Mouse (Mus musculus): ENCODE measurements around the gene Fmnl2.

The Fmnl2 gene

DNA sequence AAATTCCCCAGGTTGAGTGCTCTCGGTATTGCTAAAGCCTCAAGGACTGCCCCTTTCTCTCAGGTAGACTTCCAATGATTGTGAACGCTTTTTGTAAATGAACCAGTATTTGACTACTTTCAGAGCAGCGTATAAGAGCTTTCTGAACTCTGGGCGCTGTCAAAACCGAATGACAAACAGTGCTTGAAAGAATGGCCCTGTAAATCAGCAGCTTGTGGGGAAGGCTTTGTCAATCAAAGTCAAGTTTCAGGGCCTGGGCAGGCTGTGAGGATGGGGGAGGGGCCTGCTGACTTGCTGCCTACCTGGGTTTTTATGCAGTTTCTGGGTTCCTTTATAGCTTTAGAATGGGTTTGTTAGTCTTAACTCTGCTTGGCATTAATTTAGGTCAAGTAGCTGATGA, 56.1 kb downstream of the Fmnl2 start:
- DNase-seq (ENCODE audit: low spot score): no peak

DNA sequence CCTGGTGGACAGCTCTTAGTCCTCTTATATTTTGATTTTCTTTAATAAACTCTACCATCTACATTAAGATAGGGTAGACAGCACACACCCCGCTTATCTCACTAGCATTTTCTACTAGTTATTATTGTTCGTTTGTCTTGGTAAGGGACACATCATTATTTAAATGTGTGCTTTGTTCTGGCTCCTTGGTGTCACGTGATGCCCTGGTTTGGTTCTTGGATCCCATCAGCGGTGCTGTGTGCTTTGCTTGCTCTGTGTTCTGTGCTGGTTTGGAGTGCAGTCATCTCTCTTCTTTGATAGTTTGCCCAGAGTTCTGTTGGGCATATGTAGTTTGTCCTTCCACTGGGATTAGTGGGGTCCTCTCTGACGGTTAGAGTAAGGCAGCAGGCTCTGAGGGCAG, 57.9 kb downstream of the Fmnl2 start:
- no peak for DNase-seq (ENCODE audit: low spot score)

DNA sequence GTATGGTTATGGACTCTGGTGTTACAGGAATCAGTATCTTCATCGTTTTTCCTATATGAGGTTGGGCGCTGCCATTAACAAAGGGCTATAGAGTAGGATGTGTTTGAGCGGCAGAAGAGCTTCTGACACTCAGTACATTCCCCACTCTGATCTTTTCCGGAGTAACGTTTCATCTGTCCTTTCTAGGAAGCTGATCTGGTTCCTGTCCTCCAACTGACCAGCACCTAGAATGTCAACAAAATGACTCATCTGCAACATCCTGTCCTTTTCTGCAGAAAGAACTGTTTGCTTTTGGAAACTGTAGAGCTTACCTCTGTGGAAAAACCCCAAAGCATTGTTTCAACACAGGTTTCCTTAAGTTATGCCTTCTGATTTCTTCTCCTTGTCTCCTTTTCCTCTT, 60.4 kb downstream of the Fmnl2 start:
- DNase-seq (ENCODE audit: low spot score): no peak

DNA sequence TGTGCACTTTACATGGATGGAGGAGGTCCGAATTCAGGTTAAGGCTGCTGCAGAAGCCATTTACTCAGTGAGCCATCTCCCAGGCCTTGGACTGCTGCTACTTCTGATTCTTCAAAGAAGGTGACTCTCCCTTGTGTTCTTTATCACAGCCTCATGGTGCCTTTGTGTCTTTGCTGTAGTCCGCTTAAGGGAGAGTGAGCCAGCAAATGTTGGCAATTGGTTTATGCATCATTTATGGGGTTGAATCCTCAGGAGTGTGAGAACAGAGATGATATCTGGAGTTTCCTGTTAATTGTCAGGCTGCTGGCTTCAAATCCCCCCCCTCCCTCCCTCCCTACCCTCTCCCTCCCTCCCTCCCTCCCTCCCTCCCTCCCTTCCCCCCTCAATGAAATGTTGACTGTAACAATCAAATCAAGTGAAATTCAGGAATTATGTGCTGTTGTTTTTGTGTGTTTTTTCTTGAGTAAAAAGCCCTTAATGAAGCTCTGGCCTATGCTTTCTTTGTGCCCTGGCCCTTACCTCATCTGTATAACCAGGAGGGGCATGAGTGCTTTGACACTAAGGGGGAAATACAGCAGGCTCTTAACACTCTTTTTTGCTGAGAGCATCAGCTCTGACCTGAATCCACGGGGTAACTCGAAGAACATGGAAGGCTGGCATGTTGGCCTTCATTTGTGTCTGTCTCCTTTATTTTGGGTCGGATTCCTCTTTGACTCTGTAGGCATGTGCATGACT, 63.2 kb downstream of the Fmnl2 start:
- DNase-seq (ENCODE audit: low spot score): no peak

DNA sequence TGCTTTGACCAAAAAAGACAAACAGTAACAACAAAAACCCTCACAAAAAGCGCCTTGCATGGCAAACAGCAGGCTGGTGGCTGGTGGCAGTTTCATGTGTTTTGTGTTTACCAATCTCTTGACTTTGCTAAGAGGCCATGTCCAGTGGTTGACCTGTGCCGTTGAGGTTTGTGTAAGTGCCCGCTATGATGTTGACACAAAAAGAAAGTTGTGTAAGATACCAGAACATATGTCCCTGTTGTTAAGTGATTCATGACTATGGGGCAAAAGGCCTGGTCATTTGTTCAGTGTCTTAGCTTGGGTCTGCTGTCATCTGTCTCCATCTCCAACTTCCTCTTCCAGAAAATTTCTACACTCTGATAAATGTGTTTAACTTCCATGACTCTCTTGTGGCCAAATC, 67.4 kb downstream of the Fmnl2 start:
- DNase-seq (ENCODE audit: low spot score): no peak

DNA sequence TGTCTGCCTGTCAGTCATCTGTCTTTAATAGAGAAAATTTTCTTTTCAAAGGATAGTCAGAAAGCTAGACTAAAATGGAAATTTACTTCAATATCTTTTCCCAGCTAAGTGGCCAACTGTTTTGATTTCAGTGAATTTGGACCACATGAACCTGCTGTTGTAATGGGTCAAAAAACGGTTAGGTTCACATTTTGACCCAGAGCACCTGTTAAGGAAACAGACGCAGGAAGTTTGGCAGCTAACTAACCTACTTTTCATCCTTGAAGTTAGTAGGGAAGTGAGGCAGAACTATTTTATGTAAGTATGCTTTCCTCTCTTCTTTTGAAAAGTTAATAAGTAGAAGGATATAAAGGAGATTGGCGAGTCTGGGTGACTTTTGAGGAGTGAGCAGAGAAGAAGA, 69.7 kb downstream of the Fmnl2 start:
- DNase-seq (ENCODE audit: low spot score): no peak

DNA sequence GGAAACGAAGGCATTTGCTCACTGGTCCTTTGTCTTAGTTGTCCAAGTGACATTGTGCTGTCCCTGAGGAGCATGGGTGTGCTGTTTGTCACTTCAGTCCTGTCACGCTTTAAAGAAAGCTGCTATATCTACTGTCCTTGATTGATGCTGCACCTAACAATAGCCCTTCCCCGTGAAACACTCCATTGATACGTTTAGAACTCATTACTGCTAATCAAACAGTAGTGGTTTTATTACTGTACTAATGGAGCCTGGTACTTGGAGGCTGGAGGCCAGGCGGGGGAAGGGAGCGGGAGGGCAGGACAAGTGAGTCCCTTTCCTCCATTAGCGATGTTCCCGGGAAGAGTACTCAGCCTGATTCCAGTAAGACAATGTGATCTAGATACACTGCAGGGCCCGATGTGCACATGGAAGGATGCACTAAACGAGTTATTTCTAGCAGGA, 70.2 kb downstream of the Fmnl2 start:
- DNase-seq (ENCODE audit: low spot score): no peak

DNA sequence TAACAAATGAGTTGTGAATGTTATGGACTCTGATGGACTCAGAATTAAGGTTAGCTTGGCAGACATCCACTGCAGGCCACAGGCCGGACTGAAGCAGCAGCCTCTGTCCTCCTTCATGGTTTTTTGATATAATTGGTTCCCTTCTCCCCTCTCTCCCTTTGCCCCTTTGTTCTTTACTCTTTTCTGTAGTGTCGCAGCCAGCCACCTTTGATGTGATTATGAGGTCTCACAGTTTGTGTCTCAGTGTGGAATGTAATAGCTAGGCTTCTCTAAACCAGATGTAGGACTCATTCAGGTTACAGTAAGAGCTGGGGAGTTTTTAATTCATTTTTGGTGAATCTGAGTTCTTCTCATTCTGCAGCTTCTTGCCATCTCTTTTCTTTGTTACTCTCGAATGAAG, 70.7 kb downstream of the Fmnl2 start:
- DNase-seq (ENCODE audit: low spot score): no peak

DNA sequence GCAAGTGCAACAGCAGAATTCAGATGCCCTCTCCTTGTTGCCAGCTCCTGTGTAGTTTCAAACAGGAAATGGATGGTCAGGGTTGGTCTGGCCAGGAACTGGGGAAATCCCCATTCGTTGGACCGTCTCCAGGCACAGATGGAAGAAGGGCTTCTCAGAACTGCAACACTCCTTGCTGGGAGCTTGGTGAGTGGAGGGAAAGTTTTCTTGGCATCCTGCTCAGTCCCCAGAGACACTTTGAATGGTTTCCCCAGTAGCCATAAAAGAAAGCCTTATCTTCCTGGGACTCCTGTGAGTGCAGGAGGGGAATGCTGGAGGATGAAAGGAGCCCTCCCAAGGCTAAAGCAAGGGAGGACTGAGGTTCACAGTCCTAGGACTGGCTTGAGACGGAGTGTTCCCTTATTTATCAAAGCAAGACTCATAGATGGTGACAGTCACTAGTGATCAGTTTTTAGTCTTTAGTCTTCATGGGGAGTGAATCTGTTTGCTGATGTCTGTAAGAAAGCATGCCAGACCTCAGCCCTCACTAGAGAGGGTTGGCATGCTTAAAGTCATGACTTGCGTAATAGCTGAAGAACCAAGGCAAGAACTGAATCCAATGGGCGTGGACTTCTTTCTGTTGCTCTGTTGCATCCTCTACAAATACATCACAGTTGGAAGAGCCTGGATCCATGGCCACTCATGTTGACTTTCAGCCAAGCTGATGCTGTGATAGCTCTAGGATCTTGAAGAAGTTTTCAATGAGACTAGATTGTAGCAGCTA, 72.6 kb downstream of the Fmnl2 start:
- DNase-seq (ENCODE audit: low spot score): no peak

DNA sequence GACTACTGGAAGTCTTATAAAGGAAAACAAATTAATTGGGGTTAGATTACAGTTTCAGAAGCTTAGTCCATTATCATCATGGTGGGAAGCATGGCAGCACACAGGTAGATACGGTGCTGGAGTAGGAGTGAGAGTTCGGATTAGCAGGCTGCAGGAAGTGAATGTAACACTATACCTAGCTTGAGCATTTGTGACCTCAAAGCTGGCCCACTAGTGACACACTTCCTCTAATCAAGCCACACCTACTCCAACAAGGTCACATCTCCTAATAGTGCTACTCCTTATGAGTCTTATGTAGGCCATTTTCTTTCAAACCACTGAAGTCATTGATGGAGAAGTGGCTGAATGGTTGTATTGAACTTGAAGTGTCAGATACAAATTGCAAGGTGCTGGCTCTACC, 73.7 kb downstream of the Fmnl2 start:
- no peak for DNase-seq (ENCODE audit: low spot score)

DNA sequence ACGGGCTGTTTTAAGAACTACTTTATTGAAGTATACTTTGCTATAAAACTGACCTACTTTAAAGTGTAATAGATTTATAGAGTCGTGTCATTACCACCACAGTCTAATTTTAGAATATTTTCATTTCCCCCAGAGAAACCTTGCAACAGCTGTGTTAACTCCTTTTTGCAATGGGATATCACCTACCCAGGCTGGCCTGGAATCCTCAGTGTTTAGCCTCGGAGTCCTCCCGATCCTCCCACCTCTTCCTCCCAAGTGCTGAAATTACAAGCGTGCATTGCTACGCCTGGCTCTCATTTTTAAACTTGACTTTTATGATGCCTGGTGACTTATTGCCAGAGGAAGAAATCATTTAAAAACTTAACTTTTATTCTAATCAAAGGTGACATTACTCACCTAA, 78.2 kb downstream of the Fmnl2 start:
- no peak for DNase-seq (ENCODE audit: low spot score)

DNA sequence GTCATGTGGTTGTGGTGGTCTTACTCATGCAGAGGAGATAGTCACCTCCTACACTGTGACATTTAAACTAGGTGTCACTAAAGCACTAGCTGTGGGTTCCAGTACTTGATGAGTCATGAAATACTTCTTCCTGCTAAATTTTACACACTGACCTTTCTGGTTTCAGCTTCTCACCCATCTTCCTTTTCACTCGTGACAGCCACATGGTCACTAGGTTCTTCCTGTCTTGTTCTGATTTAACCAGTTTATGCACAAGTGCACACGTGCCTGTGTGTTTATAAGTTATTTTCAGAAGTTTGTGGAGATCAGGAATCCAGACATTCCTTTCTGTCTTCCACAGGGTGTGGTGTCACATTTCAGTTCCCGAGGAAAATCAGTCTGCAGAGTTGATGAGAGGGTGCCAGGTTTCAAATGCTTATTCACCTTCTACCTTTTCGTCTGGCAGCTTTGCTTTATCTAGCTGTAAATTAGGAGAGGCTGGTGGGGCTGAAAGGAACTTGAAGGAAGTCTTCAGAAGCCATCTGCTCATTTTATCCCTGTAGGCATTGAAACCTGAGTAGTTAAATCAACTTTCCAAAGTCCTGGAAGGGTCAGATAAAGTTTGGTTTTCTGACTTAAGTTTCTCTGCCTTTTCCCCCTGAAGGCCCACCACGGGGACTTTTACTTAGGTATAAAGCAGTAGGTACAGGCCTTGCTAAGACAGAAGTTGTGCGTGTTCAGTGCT, 80.9 kb downstream of the Fmnl2 start:
- no peak for DNase-seq (ENCODE audit: low spot score)

DNA sequence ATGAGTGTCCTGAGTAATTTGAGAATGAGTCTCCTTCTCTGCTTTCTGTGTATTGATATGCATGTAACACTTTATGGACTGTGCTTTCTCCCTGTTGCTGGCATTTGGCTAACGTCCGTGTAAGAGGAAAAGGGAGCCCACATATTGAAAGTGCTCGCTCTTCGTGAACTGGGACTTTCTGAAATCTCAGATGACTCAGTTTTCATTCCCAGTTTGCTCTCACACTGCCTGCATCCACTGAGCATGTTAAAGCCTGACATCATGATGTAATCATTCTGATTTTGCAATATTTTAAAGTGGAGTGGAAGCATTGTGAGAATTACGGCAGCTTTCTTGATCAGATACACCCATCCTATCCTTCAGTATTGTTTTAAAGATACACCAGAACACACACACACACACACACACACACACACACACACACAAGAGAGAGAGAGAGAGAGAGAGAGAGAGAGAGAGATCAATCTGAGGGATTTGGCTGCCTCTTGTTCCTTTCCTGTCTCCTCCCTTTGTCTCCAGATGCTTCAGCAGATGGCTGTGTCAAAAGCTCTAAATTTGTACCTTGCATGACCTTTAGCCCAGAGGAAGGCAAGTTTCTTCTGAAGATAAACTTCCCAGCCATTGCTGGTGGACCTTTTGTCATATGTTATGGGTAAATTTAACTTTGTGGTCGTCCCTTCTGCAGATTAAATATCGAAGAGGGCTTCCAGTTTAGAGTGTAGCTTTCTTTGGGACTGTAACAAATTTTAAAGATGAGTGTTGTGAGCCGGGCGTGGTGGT, 86.2 kb downstream of the Fmnl2 start:
- no peak for DNase-seq (ENCODE audit: low spot score)

DNA sequence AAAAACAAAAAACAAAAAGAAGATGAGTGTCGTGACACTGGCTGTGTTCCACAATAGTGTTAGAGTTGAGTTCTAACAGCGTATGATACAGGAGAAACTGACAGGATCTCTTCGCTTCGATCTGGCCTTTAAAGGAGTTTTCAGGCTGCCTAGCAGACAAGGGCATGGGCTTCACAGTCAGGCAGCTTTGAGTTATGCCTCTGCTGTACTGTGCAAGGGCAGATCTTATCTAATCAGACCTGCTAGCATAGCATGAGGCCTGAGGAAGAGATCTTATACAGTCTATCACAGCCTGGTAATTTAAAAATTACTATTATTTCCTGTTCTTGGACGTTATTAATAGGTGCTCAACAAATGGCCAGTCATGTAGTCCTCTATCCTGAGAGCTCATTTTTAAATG, 86.9 kb downstream of the Fmnl2 start:
- no peak for DNase-seq (ENCODE audit: low spot score)

DNA sequence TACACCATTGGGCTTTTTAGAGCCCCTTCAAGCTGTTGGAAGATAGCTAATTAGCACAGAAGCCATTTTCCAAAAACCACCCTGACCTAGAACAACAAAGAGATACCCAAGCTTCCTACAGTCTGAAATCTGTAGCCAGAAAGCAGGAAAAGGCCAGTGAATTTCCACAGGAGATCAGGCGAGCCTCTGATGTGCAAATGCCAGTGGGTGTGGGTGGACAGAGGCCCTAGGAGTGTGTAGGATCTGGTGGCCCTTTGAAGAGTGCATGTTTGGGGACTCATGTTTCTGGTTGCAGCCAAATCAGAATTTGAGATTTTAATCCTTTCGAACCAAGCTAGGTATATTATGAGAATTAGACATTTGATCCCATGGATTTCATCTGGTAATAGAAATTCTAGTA, 88.4 kb downstream of the Fmnl2 start:
- no peak for DNase-seq (ENCODE audit: low spot score)

DNA sequence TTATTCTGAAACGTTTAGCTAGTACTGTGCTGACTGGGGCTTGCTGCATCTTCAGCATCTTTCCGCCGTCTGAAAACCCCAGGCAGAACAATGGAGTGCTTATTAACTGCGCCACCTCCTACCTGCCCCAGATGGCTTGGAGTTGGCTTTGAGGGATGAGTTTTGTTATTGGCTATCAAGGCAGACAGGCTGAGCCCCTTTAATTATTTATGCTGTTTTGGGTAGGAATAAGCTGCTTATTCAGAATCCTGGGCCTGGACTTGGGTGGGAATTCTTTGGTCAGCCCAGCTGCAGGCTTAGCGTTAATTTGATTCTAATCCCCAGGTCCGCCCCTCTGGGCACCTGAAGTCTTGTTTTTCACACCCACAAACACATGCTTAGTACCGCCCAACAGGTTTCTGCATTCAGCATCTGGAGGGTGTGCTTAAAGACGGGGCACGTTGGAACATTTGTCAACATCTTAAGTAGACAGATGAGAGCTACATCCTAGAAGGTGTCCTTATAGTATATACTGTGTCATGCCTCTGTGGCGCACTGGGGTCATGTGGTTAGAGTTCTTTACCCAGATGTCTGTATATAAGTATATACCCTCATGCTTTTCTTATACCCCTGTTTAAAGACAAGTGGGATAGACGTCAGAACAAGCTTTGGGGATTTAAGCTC, 89.0 kb downstream of the Fmnl2 start:
- no peak for DNase-seq (ENCODE audit: low spot score)

DNA sequence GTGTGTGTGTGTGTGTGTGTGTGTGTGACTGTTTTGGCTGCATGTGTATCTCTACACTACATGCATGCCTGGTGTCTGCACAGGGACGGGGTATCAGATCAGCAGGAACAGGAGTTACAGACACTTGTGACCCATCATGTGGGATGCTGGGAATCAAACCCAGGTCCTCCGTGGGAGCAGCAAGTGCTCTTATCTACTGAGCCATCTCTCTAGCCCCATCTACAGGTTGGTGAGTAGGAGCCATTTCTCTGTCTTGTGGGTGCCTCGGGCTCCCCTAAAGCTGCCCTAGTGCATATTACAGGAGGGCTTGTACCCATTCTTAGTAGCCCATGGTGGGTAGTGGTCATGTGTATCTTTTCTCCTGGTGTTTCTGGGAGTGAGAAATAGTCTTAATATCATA, 90.7 kb downstream of the Fmnl2 start:
- DNase-seq (ENCODE audit: low spot score): no peak

DNA sequence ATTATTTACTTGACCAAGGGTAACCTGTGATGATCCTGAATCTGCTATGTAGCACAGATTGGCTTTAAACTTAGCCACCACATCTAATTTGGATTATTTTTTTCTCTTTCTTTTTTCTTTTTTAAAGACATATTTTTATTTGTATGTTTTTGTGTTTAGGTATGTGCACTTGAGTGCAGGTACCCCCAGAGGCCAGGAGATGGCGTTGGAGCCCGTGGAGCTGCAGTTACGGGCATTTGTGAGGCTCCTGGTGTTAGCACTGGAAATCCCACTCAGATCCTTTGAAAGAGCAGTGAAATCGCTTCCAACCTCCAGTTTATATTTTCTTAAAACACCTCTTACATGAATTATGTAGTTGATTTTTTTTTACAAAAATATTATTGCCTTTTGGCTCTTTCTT, 91.9 kb downstream of the Fmnl2 start:
- DNase-seq (ENCODE audit: low spot score): no peak

DNA sequence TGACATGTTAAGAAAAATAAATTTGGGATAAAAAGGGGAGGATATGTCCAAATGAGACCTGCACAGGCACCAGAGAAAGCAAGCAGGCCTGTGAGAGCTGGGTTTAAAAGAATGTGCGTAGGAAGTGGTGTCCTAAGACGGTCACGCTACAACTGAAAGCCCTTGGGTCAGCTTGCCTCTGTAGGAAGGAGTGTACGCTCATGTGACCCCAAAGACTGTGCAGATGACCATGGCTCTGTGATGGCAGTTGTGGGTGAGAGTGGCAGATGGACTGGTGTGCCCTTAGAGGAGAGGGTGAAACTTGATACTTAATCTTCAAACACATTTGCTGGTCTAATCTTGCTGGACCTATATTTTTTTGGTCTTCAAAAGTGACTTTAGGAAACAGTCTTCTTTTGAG, 92.6 kb downstream of the Fmnl2 start:
- no peak for DNase-seq (ENCODE audit: low spot score)

DNA sequence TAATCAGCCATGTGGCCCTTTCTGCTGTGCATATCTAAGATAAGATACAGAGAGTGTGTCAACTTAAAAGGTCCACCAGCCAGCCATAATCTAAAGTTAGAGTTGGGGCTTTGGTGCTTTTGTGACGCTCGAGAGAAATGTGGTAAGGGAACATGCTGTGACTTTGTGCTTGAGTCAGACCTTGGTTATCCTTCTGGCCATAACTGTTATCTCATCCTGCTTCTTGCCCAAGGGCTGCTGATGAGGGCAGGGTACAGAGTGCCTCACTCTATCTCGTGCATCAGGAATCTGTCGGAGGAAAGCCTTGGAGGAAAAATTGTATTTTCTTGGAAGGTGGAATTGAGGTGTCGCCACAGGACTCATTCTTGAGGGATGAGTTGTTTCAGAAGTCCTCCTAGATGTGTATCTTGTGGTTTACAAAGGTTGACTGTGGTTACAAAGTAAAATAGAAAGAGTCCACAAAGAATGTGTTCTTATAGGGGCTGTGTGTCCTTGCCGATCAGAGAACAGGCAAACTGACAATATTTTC, 94.6 kb downstream of the Fmnl2 start:
- DNase-seq (ENCODE audit: low spot score): no peak

DNA sequence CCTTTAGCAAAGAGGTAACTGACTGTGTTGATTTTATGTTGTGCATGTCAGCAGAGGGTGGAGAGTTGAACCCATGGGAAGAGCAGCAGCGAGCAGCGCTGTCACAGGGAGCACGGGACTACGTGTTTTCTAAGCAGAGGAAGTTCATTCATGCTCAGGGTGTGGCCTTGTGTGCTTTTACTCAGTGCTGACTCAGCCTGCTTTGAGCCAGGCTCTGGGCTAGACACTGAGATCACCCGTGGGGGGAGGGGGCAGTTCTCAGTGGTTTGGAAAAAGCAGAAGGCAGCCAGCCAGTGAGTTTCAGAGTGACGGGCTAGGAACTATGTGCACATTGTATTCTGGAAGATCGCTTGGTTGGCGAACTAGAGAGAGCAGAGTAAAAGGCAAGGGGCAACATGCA, 97.4 kb downstream of the Fmnl2 start:
- DNase-seq (ENCODE audit: low spot score): peak; percentile 4

DNA sequence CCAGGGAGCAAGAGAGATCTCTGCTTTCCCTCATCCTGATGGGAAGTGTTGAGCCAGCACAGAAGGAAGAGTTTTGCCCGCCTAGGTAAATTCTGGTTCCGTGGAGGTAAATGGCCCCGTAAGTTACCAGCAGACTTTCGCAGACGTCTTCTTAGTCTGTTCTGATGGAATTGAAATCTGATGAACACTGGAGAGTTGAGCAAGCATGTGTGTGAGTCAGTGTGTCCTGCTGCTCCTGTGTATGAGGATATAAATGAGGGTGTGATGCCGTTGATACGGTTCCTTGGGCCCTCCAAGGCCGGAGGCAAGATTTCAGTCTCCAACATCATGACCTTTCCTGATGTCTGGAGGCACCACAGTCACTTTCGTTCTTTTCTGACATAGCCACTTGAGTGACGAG, 98.2 kb downstream of the Fmnl2 start:
- DNase-seq (ENCODE audit: low spot score): no peak
